Mouse (Mus musculus): ENCODE results near the gene Sqstm1. TPM values are rescaled to one million over a fixed set of nuclear protein-coding genes. Genes with fewer than 3 reads are reported as not detected.

The Sqstm1 gene
- total and polyA plus RNA-seq, 3 experiments = 187 to 223 TPM; not detected in 1

- no peak for TF ChIP-seq GABPA (IDR thresholded peaks at IDR 0.05; ENCODE audit: low read depth, low read length)
- TF ChIP-seq UBTF (IDR thresholded peaks at IDR 0.05; ENCODE audit: borderline replicate concordance, insufficient read depth, low read depth, low read length) = peak; percentile 85
- TF ChIP-seq MEF2A (IDR thresholded peaks at IDR 0.05; ENCODE audit: extremely low read depth, insufficient replicate concordance, low read depth, low read length, poor library complexity, severe bottlenecking) = no peak
- peak; percentile 56; the same call in 1 of the 2 replicates for TF ChIP-seq MAX (IDR thresholded peaks at IDR 0.05; ENCODE audit: low read length)
- peak; percentile 75 to 77 for TF ChIP-seq POLR2A (IDR thresholded peaks at IDR 0.05; ENCODE audit: control insufficient read depth in 1 of 2, insufficient read depth in 1 of 2, low read depth in 1 of 2, low read length in 2 of 2, poor library complexity in 1 of 2)
- peak; percentile 69 for TF ChIP-seq NELFE (IDR thresholded peaks at IDR 0.05; ENCODE audit: low read depth, low read length)
- TF ChIP-seq SMC3 (IDR thresholded peaks at IDR 0.05; ENCODE audit: low read depth, low read length) = no peak
- TF ChIP-seq POLR2AphosphoS2 (IDR thresholded peaks at IDR 0.05; ENCODE audit: low read length) = peak; percentile 85; the same call in 1 of the 2 replicates
- peak; percentile 80 for TF ChIP-seq TBP (IDR thresholded peaks at IDR 0.05; ENCODE audit: low read depth, low read length)
- peak; percentile 97 for TF ChIP-seq TAL1 (IDR thresholded peaks at IDR 0.05; ENCODE audit: low read length)
- peak; percentile 18; the same call in 1 of the 2 replicates for TF ChIP-seq USF1 (IDR thresholded peaks at IDR 0.05; ENCODE audit: low read depth, low read length)
Observed at GRCm38 (mm10) chr11:50224671-50225530, 14.3 kb upstream of the Sqstm1 start (continued).

DNA sequence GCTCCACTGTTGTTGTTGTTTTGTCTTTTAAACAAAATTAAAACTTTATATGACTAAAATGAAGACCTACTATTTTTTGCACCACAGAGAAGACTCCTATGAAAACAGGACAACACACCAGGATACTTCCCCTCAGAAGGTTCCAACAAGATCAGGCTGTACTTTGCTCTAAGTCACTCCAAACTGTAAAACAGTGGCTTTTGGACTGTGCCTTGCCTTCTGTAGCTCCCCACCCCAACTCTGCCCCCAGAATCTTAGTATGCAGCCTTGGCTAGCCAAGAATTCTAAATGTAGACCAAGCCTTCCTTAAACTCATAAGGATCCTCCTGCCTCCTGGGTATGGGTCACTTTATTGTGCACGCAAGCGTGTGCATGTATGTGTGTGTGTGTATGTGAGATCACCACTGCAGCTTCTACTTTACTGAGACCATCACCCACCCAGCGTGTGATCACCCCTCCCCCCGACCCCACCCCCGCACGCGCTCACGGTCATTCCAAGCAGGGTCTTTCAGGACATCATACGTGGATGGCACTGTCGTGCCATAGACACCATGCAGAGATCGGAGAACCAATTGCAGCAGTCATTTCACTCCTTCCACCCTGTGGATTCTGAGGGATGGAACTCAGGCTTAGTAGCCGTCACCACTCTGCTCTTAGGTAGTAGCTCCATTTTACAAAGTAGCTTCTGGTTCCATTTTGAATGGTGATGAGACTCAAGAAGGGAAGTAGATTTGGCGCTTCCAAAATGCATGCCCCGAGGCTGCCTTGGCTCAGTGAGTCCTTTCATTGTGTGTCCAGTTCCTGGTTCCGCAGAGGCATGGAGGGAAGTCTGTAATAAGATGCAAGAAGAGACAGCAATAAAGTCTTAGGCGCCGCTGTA is 13.4 kb upstream of the Sqstm1 start:
- peaks cover 12% of the 10 kb centered on the region for H3K79me2 ChIP-seq (ENCODE audit: control insufficient read depth, insufficient read depth, low read length, poor library complexity)
- H3K36me3 ChIP-seq (ENCODE audit: control insufficient read depth in 1 of 2, insufficient read depth in 2 of 2, low read length in 2 of 2) = peaks cover 0 to 15% of the 10 kb centered on the region in 2 experiments; a peak in 2 of 4 replicates
- H3K27ac ChIP-seq (ENCODE audit: control insufficient read depth, low read depth, low read length) = peak overlapping the region; percentile 84
- H3K4me1 ChIP-seq (ENCODE audit: control insufficient read depth in 1 of 2, insufficient read depth in 2 of 2, low read length in 2 of 2) = peaks cover 11 to 23% of the 10 kb centered on the region in 2 experiments
- DNase-seq (ENCODE audit: low read depth, low spot score) = peak; percentile 84
- H3K9ac ChIP-seq (ENCODE audit: control insufficient read depth, low read depth, low read length, poor library complexity, severe bottlenecking) = peak overlapping the region; percentile 87
- peak overlapping the region; percentile 81 to 91 for H3K4me3 ChIP-seq (ENCODE audit: control insufficient read depth in 1 of 2, insufficient read depth in 1 of 2, low read depth in 2 of 2, low read length in 2 of 2)
- H3K9me3 ChIP-seq (replicated peaks; ENCODE audit: insufficient read depth, low read length) = no peaks in the 10 kb centered on the region
- no peaks in the 10 kb centered on the region for H3K27me3 ChIP-seq (ENCODE audit: control insufficient read depth in 1 of 2, insufficient read depth in 2 of 2, low read length in 2 of 2)
- peak; percentile 16; the same call in 1 of the 2 replicates for TF ChIP-seq ELF1 (IDR thresholded peaks at IDR 0.05; ENCODE audit: low read depth, low read length)
- TF ChIP-seq ZMIZ1 (IDR thresholded peaks at IDR 0.05; ENCODE audit: low read depth, low read length) = 0 out of 2 replicates have a peak, but pooled peaks have one; percentile 6
- TF ChIP-seq SIN3A (IDR thresholded peaks at IDR 0.05; ENCODE audit: low read length) = peak; percentile 37
- TF ChIP-seq EP300 (IDR thresholded peaks at IDR 0.05; ENCODE audit: low read depth in 1 of 2, low read length in 2 of 2) = 0 out of 4 replicates have a peak, but pooled peaks of 1 of the 2 experiments have one; percentile 2
- no peak; the same call in 1 of the 2 replicates for TF ChIP-seq CHD1 (IDR thresholded peaks at IDR 0.05; ENCODE audit: low read depth, low read length)
- TF ChIP-seq MXI1 (IDR thresholded peaks at IDR 0.05; ENCODE audit: low read depth, low read length) = no peak; the same call in 1 of the 2 replicates
- peak; percentile 16; the same call in 1 of the 2 replicates for TF ChIP-seq MYC (IDR thresholded peaks at IDR 0.05; ENCODE audit: low read depth, low read length)
- TF ChIP-seq ZNF384 (IDR thresholded peaks at IDR 0.05; ENCODE audit: low read depth, low read length) = no peak
- peak; percentile 63; the same call in 1 of the 2 replicates for TF ChIP-seq E2F4 (IDR thresholded peaks at IDR 0.05; ENCODE audit: borderline replicate concordance, low read depth, low read length)

All from MEL (cell line).